Mouse (Mus musculus) ES-Bruce4 (cell line): ENCODE measurements at regions not wholly inside any gene's neighbourhood (a gene's known extent, or its start where the extent isn't known, plus 50 kb on each side); places are given as distances from the start of the nearest gene placed in this dataset.

Experiments
- CTCF ChIP-seq: IDR thresholded peaks from one replicate; pipeline ENCODE4 v1.8.1; 2011; ENCODE audit warnings: low read depth, low read length
- EP300 ChIP-seq: IDR thresholded peaks from 2 replicates; pipeline ENCODE4 v1.6.1; 2011; ENCODE audit warnings: low read depth, low read length; ENCODE audit not compliant: insufficient read depth
- POLR2A ChIP-seq: IDR thresholded peaks from one replicate; pipeline ENCODE4 v1.8.1; 2011; ENCODE audit warnings: low read length; ENCODE audit not compliant: insufficient read depth

DNA sequence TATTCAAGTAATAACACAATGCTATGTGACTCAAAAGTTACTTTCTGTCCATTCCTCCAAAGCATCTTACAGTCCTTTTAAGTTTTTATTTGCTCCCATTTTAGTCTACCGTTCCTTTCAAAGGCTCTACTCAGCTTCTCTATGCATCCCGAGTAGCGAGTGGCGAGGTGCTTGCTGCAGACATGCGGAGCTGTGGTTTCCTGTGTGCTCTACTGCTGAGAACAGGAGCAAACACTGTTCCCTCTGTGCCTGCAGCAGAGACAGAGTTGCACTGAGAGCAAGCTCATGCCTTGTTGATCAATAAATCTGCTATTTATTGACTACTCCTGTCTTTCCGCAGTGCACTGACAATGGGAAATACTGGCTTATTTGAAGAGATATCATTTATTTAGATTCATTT is 87.1 kb upstream of the Cryz start:
- no peak for TF ChIP-seq CTCF
- TF ChIP-seq POLR2A: no peak
- TF ChIP-seq EP300: no peak
